Mouse (Mus musculus): Measurements from ENCODE around the gene Htr1f. TPM values are rescaled to one million over a fixed set of nuclear protein-coding genes. Genes with fewer than 3 reads are reported as not detected.

Gene Htr1f
- total RNA-seq, 1 experiment from 2014 or later = not detected

DNA sequence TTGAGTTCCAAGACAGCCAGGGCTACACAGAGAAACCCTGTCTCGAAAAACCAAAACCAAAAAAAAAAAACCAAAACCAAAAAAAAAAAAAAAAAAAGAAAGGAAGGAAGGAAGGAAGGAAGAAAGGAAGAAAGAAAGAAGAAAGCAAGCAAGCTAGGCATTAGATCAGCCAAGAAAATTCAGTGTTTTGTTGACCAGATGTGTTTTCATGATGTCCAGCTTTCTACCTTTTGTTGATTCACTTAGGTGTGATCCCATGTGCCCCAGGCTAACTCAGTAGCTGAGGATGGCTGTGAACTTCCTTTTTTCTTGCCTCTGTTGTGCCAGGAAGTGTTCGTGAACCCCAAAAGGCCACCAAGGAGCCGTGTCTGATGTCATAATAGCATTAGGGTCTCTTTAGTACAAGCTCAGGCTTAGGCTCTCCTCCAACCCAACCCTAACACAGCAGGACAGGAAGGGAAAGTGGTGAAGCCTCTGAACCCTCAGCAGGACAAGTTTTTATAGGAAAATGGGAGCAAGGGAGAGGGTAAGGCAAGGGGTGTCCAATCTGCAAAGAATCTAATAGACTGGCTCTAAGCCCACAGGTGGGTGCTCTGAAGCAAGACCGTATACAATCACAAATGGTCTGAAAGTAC is 228.9 kb downstream of the Htr1f start:
- ATAC-seq (ENCODE audit: extremely low read depth, insufficient number of reproducible peaks, low FRiP score, poor library complexity, severe bottlenecking) = peak; percentile 21; the same call in 1 of the 2 replicates

DNA sequence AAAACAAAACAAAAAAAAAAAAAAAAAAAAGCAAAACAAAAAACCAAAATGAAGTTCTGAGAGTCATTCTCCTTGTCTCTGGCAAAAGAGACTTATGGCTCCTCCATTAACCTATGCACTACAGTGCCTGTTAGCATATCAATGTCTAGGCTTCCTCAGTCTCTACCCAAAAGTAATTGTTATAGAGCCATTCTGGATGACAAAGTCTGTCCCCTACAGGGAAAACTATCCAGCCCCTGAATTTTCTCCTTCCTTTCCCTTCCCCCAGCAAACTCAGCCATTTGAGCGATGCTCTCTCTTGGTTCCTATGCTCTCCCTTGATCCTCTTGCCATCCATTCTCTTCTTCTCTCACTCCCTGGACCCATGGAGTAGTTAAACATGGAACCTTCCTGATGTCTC is 229.8 kb downstream of the Htr1f start:
- ATAC-seq (ENCODE audit: extremely low read depth, insufficient number of reproducible peaks, low FRiP score, poor library complexity, severe bottlenecking) = no peak

DNA sequence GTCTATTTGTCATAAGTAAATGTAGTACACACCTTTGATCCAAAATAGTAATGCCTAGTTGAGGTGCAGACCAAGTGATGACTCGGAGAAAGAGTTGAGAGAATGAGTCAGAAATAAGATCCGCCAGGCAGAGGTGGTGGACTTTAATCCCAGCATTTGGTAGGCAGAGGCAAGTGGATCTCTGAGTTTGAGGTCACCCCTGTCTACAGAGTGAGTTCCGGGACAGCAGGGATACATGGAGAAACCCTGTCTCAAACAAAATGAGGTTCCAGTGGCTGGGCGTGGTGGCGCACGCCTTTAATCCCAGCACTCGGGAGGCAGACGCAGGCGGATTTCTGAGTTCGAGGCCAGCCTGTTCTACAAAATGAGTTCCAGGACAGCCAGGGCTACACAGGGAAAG is 230.3 kb downstream of the Htr1f start:
- no peak for ATAC-seq (ENCODE audit: extremely low read depth, insufficient number of reproducible peaks, low FRiP score, poor library complexity, severe bottlenecking)

All from neutrophil, adult 5-6 weeks (primary cell).